Mouse (Mus musculus) retina, adult 2 months (tissue): ENCODE results near the gene Numb.

ENCODE experiments used
- DNase-seq: peaks from one replicate; pipeline ENCODE4 v3.0.0-alpha.2; 2012; ENCODE audit warnings: low read depth, low spot score

Gene Numb

GRCm38 (mm10) chr12:83852512-83853213 is 69.1 kb downstream of the Numb start:
- no peak for DNase-seq

GRCm38 (mm10) chr12:83850334-83850733 is 71.4 kb downstream of the Numb start:
- no peak for DNase-seq

GRCm38 (mm10) chr12:83848595-83849231 is 73.0 kb downstream of the Numb start:
- no peak for DNase-seq

GRCm38 (mm10) chr12:83847877-83848276 is 73.9 kb downstream of the Numb start:
- no peak for DNase-seq

GRCm38 (mm10) chr12:83842678-83843440 is 78.9 kb downstream of the Numb start:
- no peak for DNase-seq

GRCm38 (mm10) chr12:83841409-83842190 is 80.1 kb downstream of the Numb start:
- no peak for DNase-seq

GRCm38 (mm10) chr12:83833979-83834378 is 87.8 kb downstream of the Numb start:
- no peak for DNase-seq

GRCm38 (mm10) chr12:83830424-83830823 is 91.3 kb downstream of the Numb start:
- DNase-seq = no peak

- no peak for DNase-seq
These were observed 105.1 kb downstream of the Numb start for GRCm38 (mm10) chr12:83816616-83817015.

- DNase-seq = no peak
These were observed 109.8 kb downstream of the Numb start for GRCm38 (mm10) chr12:83811901-83812300.

- DNase-seq = no peak
These were observed 118.1 kb downstream of the Numb start for GRCm38 (mm10) chr12:83803641-83804040.

GRCm38 (mm10) chr12:83800943-83801342 is 120.8 kb downstream of the Numb start:
- DNase-seq = peak; percentile 11

GRCm38 (mm10) chr12:83798313-83798712 is 123.4 kb downstream of the Numb start:
- no peak for DNase-seq

GRCm38 (mm10) chr12:83795586-83795985 is 126.1 kb downstream of the Numb start:
- DNase-seq = no peak

GRCm38 (mm10) chr12:83795051-83795450 is 126.7 kb downstream of the Numb start:
- no peak for DNase-seq

- no peak for DNase-seq
These were observed 128.9 kb downstream of the Numb start for GRCm38 (mm10) chr12:83792706-83793410.

GRCm38 (mm10) chr12:83791737-83792136 is 130.0 kb downstream of the Numb start:
- no peak for DNase-seq

- DNase-seq = no peak
These were observed 131.0 kb downstream of the Numb start for GRCm38 (mm10) chr12:83790749-83791148.

GRCm38 (mm10) chr12:83789781-83790140 is 132.0 kb downstream of the Numb start:
- DNase-seq = no peak

- no peak for DNase-seq
These were observed 132.5 kb downstream of the Numb start for GRCm38 (mm10) chr12:83789051-83789780.

GRCm38 (mm10) chr12:83785305-83785704 is 136.4 kb downstream of the Numb start:
- DNase-seq = no peak
